Mouse (Mus musculus) 3134 (cell line): ENCODE measurements around the gene Spns1.
A peak's percentile ranks its signal among the peaks of the same experiment; 100 is the strongest.
"Not testable (repeated sequence)": the region's sequence is repeated elsewhere in the genome, so short reads cannot be mapped to it uniquely, and the experiment has no call there.

Experiments
- DNase-seq: peaks from one replicate; pipeline ENCODE4 v3.0.0-alpha.2; 2011; ENCODE audit warnings: low spot score; ENCODE audit not compliant: insufficient read length; ENCODE audit errors: extremely low read depth

The Spns1 gene

GRCm38 (mm10) chr7:126377278-126378158 is at the start of gene Spns1:
Gene Spns1 (minus strand): TSS chr7:126377450.
- DNase-seq, result peak; percentile 82

GRCm38 (mm10) chr7:126424161-126424560 is 46.9 kb upstream of the Spns1 start:
- no peak for DNase-seq

- DNase-seq, result no peak
Observed at GRCm38 (mm10) chr7:126421756-126422155, 44.5 kb upstream of the Spns1 start.

- DNase-seq, result no peak
Observed at GRCm38 (mm10) chr7:126418496-126418895, 41.2 kb upstream of the Spns1 start.

- no peak for DNase-seq
Observed at GRCm38 (mm10) chr7:126417606-126418005, 40.4 kb upstream of the Spns1 start.

GRCm38 (mm10) chr7:126417045-126417444 is 39.8 kb upstream of the Spns1 start:
- no peak for DNase-seq

- DNase-seq, result no peak
Observed at GRCm38 (mm10) chr7:126416615-126417014, 39.4 kb upstream of the Spns1 start.

GRCm38 (mm10) chr7:126414725-126415124 is 37.5 kb upstream of the Spns1 start, which contains the start of gene Cd19:
Gene Cd19 (minus strand): TSS chr7:126414889.
- no peak for DNase-seq

GRCm38 (mm10) chr7:126411061-126411460 is 33.8 kb upstream of the Spns1 start:
- DNase-seq, result no peak

- peak; percentile 49 for DNase-seq
Observed at GRCm38 (mm10) chr7:126408686-126409085, 31.4 kb upstream of the Spns1 start.

GRCm38 (mm10) chr7:126402518-126402917 is 25.3 kb upstream of the Spns1 start:
- not testable (repeated sequence) for DNase-seq

- DNase-seq, result no peak
Observed at GRCm38 (mm10) chr7:126399548-126399947, 22.3 kb upstream of the Spns1 start.

GRCm38 (mm10) chr7:126397822-126398221 is 20.6 kb upstream of the Spns1 start:
- DNase-seq, result no peak

GRCm38 (mm10) chr7:126397221-126397620 is 20.0 kb upstream of the Spns1 start:
- DNase-seq, result no peak

GRCm38 (mm10) chr7:126396298-126397119 is 19.3 kb upstream of the Spns1 start, which contains the start of gene Nfatc2ip:
Gene Nfatc2ip (minus strand): TSS chr7:126396737.
- DNase-seq, result peak; percentile 94

GRCm38 (mm10) chr7:126392086-126392884 is 15.0 kb upstream of the Spns1 start:
- DNase-seq, result not testable (repeated sequence)

- no peak for DNase-seq
Observed at GRCm38 (mm10) chr7:126388185-126388584, 10.9 kb upstream of the Spns1 start.

GRCm38 (mm10) chr7:126383565-126383964 is 6.3 kb upstream of the Spns1 start:
- DNase-seq, result no peak

- no peak for DNase-seq
Observed at GRCm38 (mm10) chr7:126376903-126377277, 360 bp downstream of the Spns1 start.

GRCm38 (mm10) chr7:126375012-126375411 is 2.2 kb downstream of the Spns1 start:
- no peak for DNase-seq

GRCm38 (mm10) chr7:126374526-126374925 is 2.7 kb downstream of the Spns1 start:
- no peak for DNase-seq
